Mouse (Mus musculus) liver, adult 2 months (tissue): Measurements from ENCODE around the gene Ninj1.

Source experiments
- CTCF ChIP-seq: fragments of 200-500 bp; IDR thresholded peaks from 2 replicates; pipeline ENCODE4 v1.5.1; 2011; ENCODE audit warnings: low read depth, low read length, control low read depth
- POLR2A ChIP-seq: fragments of 200-500 bp; IDR thresholded peaks from 2 replicates; pipeline ENCODE4 v1.6.1; 2011; ENCODE audit warnings: low read length, control low read depth; ENCODE audit not compliant: insufficient read depth; ENCODE audit errors: extremely low read depth

- TF ChIP-seq CTCF (no peak), POLR2A (no peak)
These were observed 7.5 kb downstream of the Ninj1 start for GRCm38 (mm10) chr13:49194811-49195210.
